Mouse (Mus musculus) 416B (cell line): ENCODE results near the gene Kat7.

ENCODE experiments used
- DNase-seq: peaks from one replicate; pipeline ENCODE4 v3.0.0; 2011; ENCODE audit warnings: low read depth

Gene Kat7

GRCm38 (mm10) chr11:95231688-95232328 lies 78.2 kb downstream of the Kat7 start:
- peak; percentile 56 for DNase-seq

- no peak for DNase-seq
Measured at GRCm38 (mm10) chr11:95227467-95227866, 82.6 kb downstream of the Kat7 start.

- DNase-seq, result no peak
Measured at GRCm38 (mm10) chr11:95225448-95225847, 84.6 kb downstream of the Kat7 start.
